Mouse (Mus musculus): ENCODE measurements around the gene Irgc1. TPM values are rescaled to one million over a fixed set of nuclear protein-coding genes. Genes with fewer than 3 reads are reported as not detected.
"Not testable (repeated sequence)": the region's sequence is repeated elsewhere in the genome, so short reads cannot be mapped to it uniquely, and the experiment has no call there.

Irgc1 gene
- polyA plus RNA-seq, 1 experiment from 2014 or later: not detected

GRCm38 (mm10) chr7:24405649-24406048, 46.4 kb downstream of the Irgc1 start:
- 95% methylated on average over 10 of the region's 13 CpGs for WGBS
- Histone ChIP-seq H3K9me3 (ENCODE audit: control insufficient read depth, low read length) (no peaks in the 10 kb centered on the region), H3K4me3 (ENCODE audit: low read length) (no peak overlapping the region), H3K4me2 (ENCODE audit: low read length) (no peak overlapping the region), H3K36me3 (ENCODE audit: control insufficient read depth, insufficient read depth, low read length) (no peaks in the 10 kb centered on the region), H3K27ac (ENCODE audit: low read depth, low read length) (no peak overlapping the region), H3K9ac (ENCODE audit: low read depth, low read length) (no peak overlapping the region), H3K4me1 (ENCODE audit: control insufficient read depth, insufficient read depth, low read depth, low read length) (peaks cover 7% of the 10 kb centered on the region), H3K27me3 (replicated peaks; ENCODE audit: control insufficient read depth, insufficient read depth, low read length) (no peaks in the 10 kb centered on the region)
- 0 out of 2 replicates have a peak, but pooled peaks have one; percentile 6 for ATAC-seq

DNA sequence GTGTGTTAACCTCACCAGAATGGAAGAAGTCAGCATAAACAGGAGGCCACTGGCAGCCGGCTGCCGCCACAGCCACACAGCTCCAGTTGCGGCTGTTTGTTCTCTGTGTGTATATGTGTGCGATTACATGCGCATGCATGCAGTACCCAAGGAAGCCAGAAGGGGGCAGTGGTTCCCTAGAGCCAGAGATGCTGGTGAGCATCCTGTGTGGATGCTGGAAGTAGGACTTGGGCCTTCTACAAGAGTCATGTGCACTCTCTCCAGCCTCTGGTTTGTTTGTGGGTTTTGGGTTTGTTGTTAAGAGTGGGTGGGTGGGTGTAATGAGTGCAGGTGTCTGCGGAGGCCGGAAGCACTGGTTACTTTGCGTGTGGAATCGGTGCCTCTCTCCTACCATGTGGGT, 49.2 kb downstream of the Irgc1 start:
- peaks cover 11% of the 10 kb centered on the region for H3K4me1 ChIP-seq (ENCODE audit: control insufficient read depth, insufficient read depth, low read depth, low read length)
- H3K4me2 ChIP-seq (ENCODE audit: low read length): no peak overlapping the region
- no peaks in the 10 kb centered on the region for H3K27me3 ChIP-seq (replicated peaks; ENCODE audit: control insufficient read depth, insufficient read depth, low read length)
- ATAC-seq: no peak
- H3K9ac ChIP-seq (ENCODE audit: low read depth, low read length): no peak overlapping the region
- WGBS: 98% methylated on average over 9 of the region's 9 CpGs
- H3K36me3 ChIP-seq (ENCODE audit: control insufficient read depth, insufficient read depth, low read length): no peaks in the 10 kb centered on the region
- H3K27ac ChIP-seq (ENCODE audit: low read depth, low read length): no peak overlapping the region
- H3K4me3 ChIP-seq (ENCODE audit: low read length): no peak overlapping the region
- H3K9me3 ChIP-seq (ENCODE audit: control insufficient read depth, low read length): no peaks in the 10 kb centered on the region

GRCm38 (mm10) chr7:24400489-24400888, 51.6 kb downstream of the Irgc1 start:
- H3K4me3 ChIP-seq (ENCODE audit: low read length): peak overlapping the region; percentile 64
- not testable (repeated sequence) for H3K9me3 ChIP-seq (ENCODE audit: control insufficient read depth, low read length); H3K27ac ChIP-seq (ENCODE audit: low read depth, low read length); H3K27me3 ChIP-seq (replicated peaks; ENCODE audit: control insufficient read depth, insufficient read depth, low read length); H3K36me3 ChIP-seq (ENCODE audit: control insufficient read depth, insufficient read depth, low read length); H3K9ac ChIP-seq (ENCODE audit: low read depth, low read length); ATAC-seq
- peak overlapping the region; percentile 71 for H3K4me2 ChIP-seq (ENCODE audit: low read length)
- peaks cover 11% of the 10 kb centered on the region for H3K4me1 ChIP-seq (ENCODE audit: control insufficient read depth, insufficient read depth, low read depth, low read length)
- WGBS: 94% methylated on average over 4 of the region's 4 CpGs

- no peaks in the 10 kb centered on the region for H3K27me3 ChIP-seq (replicated peaks; ENCODE audit: control insufficient read depth, insufficient read depth, low read length)
- H3K4me2 ChIP-seq (ENCODE audit: low read length): peak overlapping the region; percentile 71
- H3K9ac ChIP-seq (ENCODE audit: low read depth, low read length): peak overlapping the region; percentile 82
- H3K36me3 ChIP-seq (ENCODE audit: control insufficient read depth, insufficient read depth, low read length): no peaks in the 10 kb centered on the region
- H3K4me3 ChIP-seq (ENCODE audit: low read length): peak overlapping the region; percentile 64
- peak; percentile 18 for ATAC-seq
- no peaks in the 10 kb centered on the region for H3K9me3 ChIP-seq (ENCODE audit: control insufficient read depth, low read length)
- peak overlapping the region; percentile 97 for H3K27ac ChIP-seq (ENCODE audit: low read depth, low read length)
- peaks cover 11% of the 10 kb centered on the region for H3K4me1 ChIP-seq (ENCODE audit: control insufficient read depth, insufficient read depth, low read depth, low read length)
- WGBS: 11% methylated on average over 3 of the region's 3 CpGs
Measured at GRCm38 (mm10) chr7:24400082-24400452, 52.0 kb downstream of the Irgc1 start.

DNA sequence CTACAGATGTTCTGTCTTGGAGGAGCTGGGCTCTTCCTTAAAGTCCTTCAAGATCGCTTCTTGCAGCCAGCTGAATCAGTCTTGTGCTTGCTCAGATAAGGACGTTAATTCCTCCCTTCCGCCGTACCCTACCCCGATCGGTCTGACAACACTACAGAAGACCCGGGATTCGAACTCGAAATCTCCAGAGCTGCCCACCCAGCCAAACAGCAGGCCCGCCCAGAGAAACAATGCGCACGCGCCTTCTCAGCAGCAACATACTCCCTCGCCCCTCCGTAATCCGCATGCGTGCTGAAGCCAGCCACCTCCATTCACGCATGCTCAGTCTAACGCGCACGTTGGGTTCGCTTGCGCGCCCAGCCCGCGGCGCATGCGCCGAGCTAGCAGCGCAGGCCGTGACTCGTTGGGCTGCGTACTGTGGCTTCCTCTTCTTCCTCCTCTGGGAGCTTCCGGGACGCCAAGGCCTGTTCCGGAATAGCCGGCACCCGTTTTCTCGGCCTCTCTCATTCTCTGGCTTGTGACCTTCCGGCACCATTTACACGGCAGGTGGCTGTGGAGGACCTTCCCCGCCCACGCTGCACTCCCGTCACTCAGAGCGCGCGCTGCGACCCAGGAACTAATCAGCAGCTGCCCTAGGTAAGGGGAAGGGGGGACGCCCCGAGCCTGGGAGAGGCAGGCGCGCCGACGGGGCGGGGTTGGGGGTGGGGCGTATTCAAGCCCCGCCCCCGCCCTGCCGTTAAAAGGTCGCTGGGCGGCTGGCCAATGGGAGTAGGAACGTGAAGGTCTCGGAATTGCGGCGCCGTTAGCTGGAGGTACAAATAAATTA, 52.6 kb downstream of the Irgc1 start, which contains the start of gene Smg9:
Gene Smg9 (plus strand): TSS at position 364 of the 826 bp plus-strand sequence.
- peak within 1 kb of the TSS; percentile 64 for H3K4me3 ChIP-seq (ENCODE audit: low read length)
- peaks cover 11% of the 10 kb centered on the region for H3K4me1 ChIP-seq (ENCODE audit: control insufficient read depth, insufficient read depth, low read depth, low read length)
- H3K27me3 ChIP-seq (replicated peaks; ENCODE audit: control insufficient read depth, insufficient read depth, low read length): no peaks in the 10 kb centered on the region
- H3K4me2 ChIP-seq (ENCODE audit: low read length): peak within 1 kb of the TSS; percentile 71
- H3K9me3 ChIP-seq (ENCODE audit: control insufficient read depth, low read length): no peaks in the 10 kb centered on the region
- H3K9ac ChIP-seq (ENCODE audit: low read depth, low read length): peak within 1 kb of the TSS; percentile 82
- no peaks in the 10 kb centered on the region for H3K36me3 ChIP-seq (ENCODE audit: control insufficient read depth, insufficient read depth, low read length)
- peak within 1 kb of the TSS; percentile 97 for H3K27ac ChIP-seq (ENCODE audit: low read depth, low read length)
- 3% methylated on average over 66 of the region's 66 CpGs for WGBS
- ATAC-seq: peak; percentile 97

- H3K36me3 ChIP-seq (ENCODE audit: control insufficient read depth, insufficient read depth, low read length): no peaks in the 10 kb centered on the region
- H3K4me1 ChIP-seq (ENCODE audit: control insufficient read depth, insufficient read depth, low read depth, low read length): peaks cover 11% of the 10 kb centered on the region
- no peak for ATAC-seq
- no peak overlapping the region for H3K9ac ChIP-seq (ENCODE audit: low read depth, low read length)
- no peak overlapping the region for H3K4me3 ChIP-seq (ENCODE audit: low read length)
- 98% methylated on average over 8 of the region's 8 CpGs for WGBS
- no peak overlapping the region for H3K27ac ChIP-seq (ENCODE audit: low read depth, low read length)
- no peak overlapping the region for H3K4me2 ChIP-seq (ENCODE audit: low read length)
- no peaks in the 10 kb centered on the region for H3K27me3 ChIP-seq (replicated peaks; ENCODE audit: control insufficient read depth, insufficient read depth, low read length)
- no peaks in the 10 kb centered on the region for H3K9me3 ChIP-seq (ENCODE audit: control insufficient read depth, low read length)
Measured at GRCm38 (mm10) chr7:24398364-24398913, 53.7 kb downstream of the Irgc1 start.

- 82% methylated on average over 11 of the region's 11 CpGs for WGBS
- Histone ChIP-seq H3K4me2 (ENCODE audit: low read length) (no peak overlapping the region), H3K4me3 (ENCODE audit: low read length) (no peak overlapping the region), H3K36me3 (ENCODE audit: control insufficient read depth, insufficient read depth, low read length) (no peaks in the 10 kb centered on the region), H3K4me1 (ENCODE audit: control insufficient read depth, insufficient read depth, low read depth, low read length) (peaks cover 11% of the 10 kb centered on the region), H3K9me3 (ENCODE audit: control insufficient read depth, low read length) (no peaks in the 10 kb centered on the region), H3K27ac (ENCODE audit: low read depth, low read length) (no peak overlapping the region), H3K27me3 (replicated peaks; ENCODE audit: control insufficient read depth, insufficient read depth, low read length) (no peaks in the 10 kb centered on the region), H3K9ac (ENCODE audit: low read depth, low read length) (no peak overlapping the region)
- ATAC-seq: no peak
Measured at GRCm38 (mm10) chr7:24396832-24397231, 55.3 kb downstream of the Irgc1 start.

DNA sequence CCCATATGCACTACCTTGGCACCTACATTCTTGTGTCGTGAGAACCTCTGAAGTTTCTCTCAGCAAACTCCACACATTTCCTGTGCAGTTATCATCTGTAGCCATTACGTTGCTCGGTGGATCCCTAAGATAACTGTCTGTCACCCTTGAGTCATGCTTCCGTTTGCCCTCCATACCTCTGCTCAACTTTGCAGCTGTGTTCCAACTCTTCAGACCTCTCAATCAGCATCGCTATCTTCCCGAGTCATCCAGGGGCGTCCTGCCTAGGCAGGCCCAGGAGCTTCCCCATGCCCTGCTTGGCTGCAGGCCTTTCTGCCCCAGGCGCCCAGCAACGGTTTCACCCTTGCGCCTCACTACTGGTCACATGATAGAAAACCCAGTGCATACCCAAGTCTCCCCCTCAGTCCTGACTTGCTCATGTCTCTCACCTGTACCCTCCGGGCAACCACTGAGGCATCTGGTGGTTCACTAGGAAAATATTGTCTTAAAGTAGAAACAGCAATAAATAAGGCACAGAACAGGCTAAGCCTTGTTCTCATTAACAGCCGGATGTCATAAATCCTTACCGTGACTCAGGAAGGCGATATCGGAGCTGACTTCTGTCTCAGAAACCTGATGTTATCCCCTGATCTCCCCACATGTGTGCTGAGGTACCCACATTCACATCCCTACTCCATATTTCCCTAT, 57.5 kb downstream of the Irgc1 start:
- H3K4me1 ChIP-seq (ENCODE audit: control insufficient read depth, insufficient read depth, low read depth, low read length): peaks cover 5% of the 10 kb centered on the region
- H3K9me3 ChIP-seq (ENCODE audit: control insufficient read depth, low read length): no peaks in the 10 kb centered on the region
- H3K9ac ChIP-seq (ENCODE audit: low read depth, low read length): no peak overlapping the region
- H3K4me2 ChIP-seq (ENCODE audit: low read length): no peak overlapping the region
- WGBS: 85% methylated on average over 15 of the region's 15 CpGs
- ATAC-seq: no peak
- no peak overlapping the region for H3K4me3 ChIP-seq (ENCODE audit: low read length)
- no peaks in the 10 kb centered on the region for H3K27me3 ChIP-seq (replicated peaks; ENCODE audit: control insufficient read depth, insufficient read depth, low read length)
- H3K36me3 ChIP-seq (ENCODE audit: control insufficient read depth, insufficient read depth, low read length): no peaks in the 10 kb centered on the region
- H3K27ac ChIP-seq (ENCODE audit: low read depth, low read length): no peak overlapping the region

- no peak overlapping the region for H3K4me2 ChIP-seq (ENCODE audit: low read length)
- ATAC-seq: no peak
- no peak overlapping the region for H3K4me3 ChIP-seq (ENCODE audit: low read length)
- H3K9ac ChIP-seq (ENCODE audit: low read depth, low read length): no peak overlapping the region
- 85% methylated on average over 2 of the region's 3 CpGs for WGBS
- H3K27ac ChIP-seq (ENCODE audit: low read depth, low read length): no peak overlapping the region
- H3K9me3 ChIP-seq (ENCODE audit: control insufficient read depth, low read length): no peaks in the 10 kb centered on the region
- no peaks in the 10 kb centered on the region for H3K27me3 ChIP-seq (replicated peaks; ENCODE audit: control insufficient read depth, insufficient read depth, low read length)
- H3K36me3 ChIP-seq (ENCODE audit: control insufficient read depth, insufficient read depth, low read length): no peaks in the 10 kb centered on the region
- peaks cover 3% of the 10 kb centered on the region for H3K4me1 ChIP-seq (ENCODE audit: control insufficient read depth, insufficient read depth, low read depth, low read length)
Measured at GRCm38 (mm10) chr7:24394054-24394453, 58.0 kb downstream of the Irgc1 start.

Data from hindbrain, embryonic 16.5 days (tissue).